Mouse (Mus musculus): ENCODE results near the gene Olfr1338. TPM values are rescaled to one million over a fixed set of nuclear protein-coding genes. Genes with fewer than 3 reads are reported as not detected.

Gene Olfr1338
- polyA plus RNA-seq, 1 experiment from 2014 or later, result not detected

GRCm38 (mm10) chr4:118711656-118712055, 46.9 kb downstream of the Olfr1338 start:
- Histone ChIP-seq H3K9me3 (ENCODE audit: control insufficient read depth, low read length) (no peaks in the 10 kb centered on the region), H3K27ac (ENCODE audit: low read length) (no peak overlapping the region), H3K4me1 (replicated peaks; ENCODE audit: control insufficient read depth, insufficient read depth, low read length) (no peaks in the 10 kb centered on the region), H3K27me3 (ENCODE audit: control insufficient read depth, insufficient read depth, low read depth, low read length) (no peaks in the 10 kb centered on the region), H3K36me3 (ENCODE audit: control insufficient read depth, insufficient read depth, low read length) (no peaks in the 10 kb centered on the region), H3K9ac (ENCODE audit: low read length) (no peak overlapping the region), H3K4me3 (ENCODE audit: low read length) (no peak overlapping the region), H3K4me2 (ENCODE audit: low read depth, low read length) (no peak overlapping the region)
- no peak for ATAC-seq (ENCODE audit: low read depth)
- 63% methylated on average over 1 of the region's 1 CpGs for WGBS

- no peak overlapping the region for H3K4me2 ChIP-seq (ENCODE audit: low read depth, low read length)
- H3K4me3 ChIP-seq (ENCODE audit: low read length), result no peak overlapping the region
- no peaks in the 10 kb centered on the region for H3K9me3 ChIP-seq (ENCODE audit: control insufficient read depth, low read length)
- no peak overlapping the region for H3K9ac ChIP-seq (ENCODE audit: low read length)
- no peaks in the 10 kb centered on the region for H3K4me1 ChIP-seq (replicated peaks; ENCODE audit: control insufficient read depth, insufficient read depth, low read length)
- 78% methylated on average over 5 of the region's 5 CpGs for WGBS
- no peak for ATAC-seq (ENCODE audit: low read depth)
- no peaks in the 10 kb centered on the region for H3K36me3 ChIP-seq (ENCODE audit: control insufficient read depth, insufficient read depth, low read length)
- no peak overlapping the region for H3K27ac ChIP-seq (ENCODE audit: low read length)
- no peaks in the 10 kb centered on the region for H3K27me3 ChIP-seq (ENCODE audit: control insufficient read depth, insufficient read depth, low read depth, low read length)
Measured at GRCm38 (mm10) chr4:118708086-118708485, 50.5 kb downstream of the Olfr1338 start.

GRCm38 (mm10) chr4:118703223-118703622, 55.3 kb downstream of the Olfr1338 start, which contains the start of gene Olfr1341:
Gene Olfr1341 (plus strand): TSS chr4:118703523.
- ATAC-seq (ENCODE audit: low read depth), result no peak
- Histone ChIP-seq H3K4me1 (replicated peaks; ENCODE audit: control insufficient read depth, insufficient read depth, low read length) (no peaks in the 10 kb centered on the region), H3K27me3 (ENCODE audit: control insufficient read depth, insufficient read depth, low read depth, low read length) (no peaks in the 10 kb centered on the region), H3K4me2 (ENCODE audit: low read depth, low read length) (no peak within 1 kb of the TSS), H3K9ac (ENCODE audit: low read length) (no peak within 1 kb of the TSS), H3K27ac (ENCODE audit: low read length) (no peak within 1 kb of the TSS), H3K4me3 (ENCODE audit: low read length) (no peak within 1 kb of the TSS), H3K36me3 (ENCODE audit: control insufficient read depth, insufficient read depth, low read length) (no peaks in the 10 kb centered on the region), H3K9me3 (ENCODE audit: control insufficient read depth, low read length) (no peaks in the 10 kb centered on the region)
- WGBS, result 69% methylated on average over 3 of the region's 3 CpGs

Other genes starting within 250 kb of the Olfr1338 start
- 18.8 and 21.1 TPM in 2 replicates for gene 2610528J11Rik, start 231.7 kb downstream of the Olfr1338 start, polyA plus RNA-seq (2015; fragmentation: Nextera tagmentation; extraction: Ambion mirVana)
- gene Tmem125, start 214.7 kb downstream of the Olfr1338 start, polyA plus RNA-seq (2015; fragmentation: Nextera tagmentation; extraction: Ambion mirVana), result 8.0 and 8.4 TPM in 2 replicates
- 1.3 and 1.6 TPM in 2 replicates for gene Cfap57, start 138.0 kb downstream of the Olfr1338 start, polyA plus RNA-seq (2015; fragmentation: Nextera tagmentation; extraction: Ambion mirVana)
- 116 and 125 TPM in 2 replicates for gene Ebna1bp2, start 137.9 kb downstream of the Olfr1338 start, polyA plus RNA-seq (2015; fragmentation: Nextera tagmentation; extraction: Ambion mirVana)
- gene Olfr62, start 99.8 kb downstream of the Olfr1338 start, polyA plus RNA-seq (2015; fragmentation: Nextera tagmentation; extraction: Ambion mirVana), result not detected in 2 replicates
- gene Olfr1342, start 66.0 kb downstream of the Olfr1338 start, polyA plus RNA-seq (2015; fragmentation: Nextera tagmentation; extraction: Ambion mirVana), result 0.50 and 0.59 TPM in 2 replicates
- gene Olfr1341, start 55.2 kb downstream of the Olfr1338 start, polyA plus RNA-seq (2015; fragmentation: Nextera tagmentation; extraction: Ambion mirVana), result not detected in 2 replicates
- not detected in 2 replicates for gene Olfr1340, start 38.6 kb downstream of the Olfr1338 start, polyA plus RNA-seq (2015; fragmentation: Nextera tagmentation; extraction: Ambion mirVana)
- not detected in 2 replicates for gene Olfr1339, start 26.6 kb downstream of the Olfr1338 start, polyA plus RNA-seq (2015; fragmentation: Nextera tagmentation; extraction: Ambion mirVana)
- not detected in 2 replicates for gene Olfr1337, start 23.8 kb upstream of the Olfr1338 start, polyA plus RNA-seq (2015; fragmentation: Nextera tagmentation; extraction: Ambion mirVana)
- not detected in 2 replicates for gene Olfr1335, start 51.2 kb upstream of the Olfr1338 start, polyA plus RNA-seq (2015; fragmentation: Nextera tagmentation; extraction: Ambion mirVana)
- gene Olfr1333, start 77.5 kb upstream of the Olfr1338 start, polyA plus RNA-seq (2015; fragmentation: Nextera tagmentation; extraction: Ambion mirVana), result not detected in 2 replicates
- not detected in 2 replicates for gene Olfr1331, start 105.9 kb upstream of the Olfr1338 start, polyA plus RNA-seq (2015; fragmentation: Nextera tagmentation; extraction: Ambion mirVana)
- not detected in 2 replicates for gene Olfr1330, start 129.9 kb upstream of the Olfr1338 start, polyA plus RNA-seq (2015; fragmentation: Nextera tagmentation; extraction: Ambion mirVana)
- not detected in 2 replicates for gene Olfr1329, start 158.7 kb upstream of the Olfr1338 start, polyA plus RNA-seq (2015; fragmentation: Nextera tagmentation; extraction: Ambion mirVana)
- gene Olfr1328, start 179.9 kb upstream of the Olfr1338 start, polyA plus RNA-seq (2015; fragmentation: Nextera tagmentation; extraction: Ambion mirVana), result not detected in 2 replicates
- gene Lao1, start 202.8 kb upstream of the Olfr1338 start, polyA plus RNA-seq (2015; fragmentation: Nextera tagmentation; extraction: Ambion mirVana), result not detected in 2 replicates